Mouse (Mus musculus): ENCODE results near the gene Naa11. TPM values are rescaled to one million over a fixed set of nuclear protein-coding genes. Genes with fewer than 3 reads are reported as not detected.

The Naa11 gene
- polyA plus RNA-seq, 1 experiment from 2014 or later = not detected

DNA sequence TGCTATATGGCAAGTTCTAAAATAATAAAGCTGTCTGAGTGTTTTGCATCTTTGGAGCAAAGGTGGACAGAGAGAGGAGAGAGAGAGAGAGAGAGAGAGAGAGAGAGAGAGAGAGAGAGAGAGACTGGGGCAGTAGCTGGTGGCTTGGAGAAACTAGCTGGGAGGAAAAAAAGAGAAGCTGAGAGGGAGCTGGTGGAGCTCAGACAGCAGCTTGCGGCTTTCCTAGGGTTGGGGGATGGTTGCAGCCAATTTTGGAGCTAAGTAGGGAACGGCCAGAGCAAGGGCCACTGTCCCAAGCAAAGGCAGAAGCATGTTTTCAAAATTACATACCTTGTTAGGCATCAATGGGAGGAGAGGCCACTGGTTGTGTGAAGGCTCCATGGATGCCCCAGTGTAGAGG lies 36.0 kb downstream of the Naa11 start:
- 67% methylated on average over 2 of the region's 2 CpGs for WGBS
- no peak overlapping the region for H3K27ac ChIP-seq (ENCODE audit: low read length)
- H3K27me3 ChIP-seq (ENCODE audit: control insufficient read depth, insufficient read depth, low read depth, low read length) = no peaks in the 10 kb centered on the region
- H3K4me1 ChIP-seq (replicated peaks; ENCODE audit: control insufficient read depth, insufficient read depth, low read length) = no peaks in the 10 kb centered on the region
- H3K9ac ChIP-seq (ENCODE audit: low read length) = no peak overlapping the region
- no peak for ATAC-seq (ENCODE audit: low read depth)
- no peaks in the 10 kb centered on the region for H3K36me3 ChIP-seq (ENCODE audit: control insufficient read depth, insufficient read depth, low read length)
- no peaks in the 10 kb centered on the region for H3K9me3 ChIP-seq (ENCODE audit: control insufficient read depth, low read length)
- no peak overlapping the region for H3K4me2 ChIP-seq (ENCODE audit: low read depth, low read length)
- no peak overlapping the region for H3K4me3 ChIP-seq (ENCODE audit: low read length)

DNA sequence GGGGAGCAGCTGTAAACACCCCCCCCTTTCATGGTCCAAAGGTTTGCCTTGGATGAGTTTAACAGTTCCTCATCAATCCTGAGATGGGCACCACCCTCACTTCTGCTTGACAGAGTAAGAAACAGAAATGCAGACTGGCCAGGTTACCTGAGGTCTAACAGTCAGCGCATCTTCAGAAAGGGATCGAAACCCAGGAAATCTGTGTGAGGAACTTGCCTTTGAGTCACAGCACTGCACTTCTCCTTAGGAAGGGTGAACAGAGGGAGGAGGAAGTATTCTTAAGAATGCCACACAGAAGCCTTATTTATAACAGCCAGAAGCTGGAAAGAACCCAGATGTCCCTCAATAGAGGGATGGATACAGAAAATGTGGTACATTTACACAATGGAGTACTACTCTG lies 37.0 kb downstream of the Naa11 start:
- no peak for ATAC-seq (ENCODE audit: low read depth)

DNA sequence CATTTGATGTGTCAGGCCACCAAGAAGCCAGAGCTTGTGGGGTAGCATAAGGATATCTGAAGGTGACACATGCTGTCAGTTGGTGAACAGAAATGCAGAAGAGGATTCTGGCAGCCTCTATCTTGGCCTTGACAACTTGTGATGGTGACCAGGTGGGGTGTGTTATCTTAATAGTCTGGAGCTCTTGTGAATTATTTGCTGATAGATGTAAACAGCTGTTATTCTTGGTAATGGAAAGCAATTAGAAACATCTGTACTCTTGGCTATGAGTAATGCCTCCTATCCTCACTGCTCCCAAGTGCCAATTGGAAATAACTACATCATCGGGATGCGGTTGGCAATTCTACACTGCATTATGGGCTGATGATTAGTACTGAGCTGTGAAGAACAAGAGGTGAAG lies 43.4 kb downstream of the Naa11 start:
- Histone ChIP-seq H3K4me2 (ENCODE audit: low read depth, low read length) (no peak overlapping the region), H3K36me3 (ENCODE audit: control insufficient read depth, insufficient read depth, low read length) (no peaks in the 10 kb centered on the region), H3K9ac (ENCODE audit: low read length) (no peak overlapping the region), H3K9me3 (ENCODE audit: control insufficient read depth, low read length) (no peaks in the 10 kb centered on the region), H3K27me3 (ENCODE audit: control insufficient read depth, insufficient read depth, low read depth, low read length) (no peaks in the 10 kb centered on the region), H3K27ac (ENCODE audit: low read length) (no peak overlapping the region), H3K4me1 (replicated peaks; ENCODE audit: control insufficient read depth, insufficient read depth, low read length) (no peaks in the 10 kb centered on the region; the same call in 1 of the 2 replicates), H3K4me3 (ENCODE audit: low read length) (no peak overlapping the region)
- ATAC-seq (ENCODE audit: low read depth) = peak; percentile 94
- WGBS = 29% methylated on average over 2 of the region's 2 CpGs

More for the DNA sequence above, 37.0 kb downstream of the Naa11 start:
- Histone ChIP-seq H3K4me3 (ENCODE audit: low read length) (no peak overlapping the region), H3K36me3 (ENCODE audit: control insufficient read depth, insufficient read depth, low read length) (no peaks in the 10 kb centered on the region), H3K9ac (ENCODE audit: low read length) (no peak overlapping the region), H3K4me2 (ENCODE audit: low read depth, low read length) (no peak overlapping the region), H3K27ac (ENCODE audit: low read length) (no peak overlapping the region), H3K9me3 (ENCODE audit: control insufficient read depth, low read length) (no peaks in the 10 kb centered on the region), H3K4me1 (replicated peaks; ENCODE audit: control insufficient read depth, insufficient read depth, low read length) (no peaks in the 10 kb centered on the region), H3K27me3 (ENCODE audit: control insufficient read depth, insufficient read depth, low read depth, low read length) (no peaks in the 10 kb centered on the region)
- 95% methylated on average over 2 of the region's 2 CpGs for WGBS

DNA sequence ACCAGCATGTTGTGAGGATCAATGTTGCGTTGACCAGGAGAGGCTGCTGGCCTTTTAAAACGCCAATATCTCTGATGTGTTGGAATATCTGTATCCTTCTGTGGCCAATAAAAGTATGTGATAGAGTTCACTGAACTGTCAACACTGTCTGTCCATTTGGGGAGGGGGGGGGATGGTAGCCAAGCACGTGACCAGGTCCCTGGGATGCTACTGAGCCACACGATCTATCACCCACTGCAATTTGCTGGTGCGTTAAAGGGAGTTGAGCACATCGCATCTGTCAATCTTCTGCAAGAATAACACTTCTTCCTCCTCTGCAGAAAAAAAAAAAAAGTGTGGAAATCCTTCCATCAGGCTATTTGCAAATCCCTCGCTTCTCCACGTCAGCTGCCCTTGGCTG lies 43.9 kb downstream of the Naa11 start:
- ATAC-seq (ENCODE audit: low read depth) = peak; percentile 61

DNA sequence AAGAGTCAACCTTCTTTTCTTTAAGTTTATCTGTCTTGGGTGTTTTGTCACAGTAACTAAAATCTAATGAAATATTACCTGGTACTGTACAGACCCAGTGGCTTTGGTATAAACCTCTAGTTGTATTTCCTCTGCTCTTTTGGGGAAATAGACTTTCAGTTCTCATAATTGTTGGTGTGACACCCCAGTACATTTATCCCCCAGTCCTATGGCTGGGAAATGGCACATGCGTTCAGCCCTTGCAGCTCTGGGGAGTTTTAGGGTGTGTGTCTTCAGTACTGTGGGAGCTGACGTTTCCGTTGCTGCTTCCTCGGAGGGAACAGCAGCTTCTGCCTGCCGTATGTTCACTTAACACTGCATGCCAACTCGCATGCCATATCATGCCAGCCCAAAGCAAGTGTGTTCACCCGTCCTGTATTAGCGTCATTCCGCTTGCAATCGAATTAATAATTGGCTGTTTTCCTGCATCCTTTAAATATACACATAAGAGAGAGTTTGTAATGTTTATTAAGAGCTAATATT lies 46.4 kb downstream of the Naa11 start:
- Histone ChIP-seq H3K4me1 (replicated peaks; ENCODE audit: control insufficient read depth, insufficient read depth, low read length) (no peaks in the 10 kb centered on the region; the same call in 1 of the 2 replicates), H3K27ac (ENCODE audit: low read length) (no peak overlapping the region), H3K4me2 (ENCODE audit: low read depth, low read length) (no peak overlapping the region), H3K4me3 (ENCODE audit: low read length) (no peak overlapping the region), H3K27me3 (ENCODE audit: control insufficient read depth, insufficient read depth, low read depth, low read length) (no peaks in the 10 kb centered on the region), H3K9ac (ENCODE audit: low read length) (no peak overlapping the region), H3K9me3 (ENCODE audit: control insufficient read depth, low read length) (no peaks in the 10 kb centered on the region), H3K36me3 (ENCODE audit: control insufficient read depth, insufficient read depth, low read length) (no peaks in the 10 kb centered on the region)
- ATAC-seq (ENCODE audit: low read depth) = no peak
- 87% methylated on average over 10 of the region's 10 CpGs for WGBS

More for the DNA sequence above, 43.9 kb downstream of the Naa11 start:
- no peaks in the 10 kb centered on the region for H3K27me3 ChIP-seq (ENCODE audit: control insufficient read depth, insufficient read depth, low read depth, low read length)
- H3K4me2 ChIP-seq (ENCODE audit: low read depth, low read length) = 0 out of 2 replicates have a peak overlapping the region, but pooled peaks have one; percentile 3
- H3K9me3 ChIP-seq (ENCODE audit: control insufficient read depth, low read length) = no peaks in the 10 kb centered on the region
- no peak overlapping the region for H3K4me3 ChIP-seq (ENCODE audit: low read length)
- H3K9ac ChIP-seq (ENCODE audit: low read length) = no peak overlapping the region
- no peaks in the 10 kb centered on the region for H3K36me3 ChIP-seq (ENCODE audit: control insufficient read depth, insufficient read depth, low read length)
- H3K27ac ChIP-seq (ENCODE audit: low read length) = no peak overlapping the region
- no peaks in the 10 kb centered on the region; the same call in 1 of the 2 replicates for H3K4me1 ChIP-seq (replicated peaks; ENCODE audit: control insufficient read depth, insufficient read depth, low read length)
- WGBS = 49% methylated on average over 8 of the region's 8 CpGs

DNA sequence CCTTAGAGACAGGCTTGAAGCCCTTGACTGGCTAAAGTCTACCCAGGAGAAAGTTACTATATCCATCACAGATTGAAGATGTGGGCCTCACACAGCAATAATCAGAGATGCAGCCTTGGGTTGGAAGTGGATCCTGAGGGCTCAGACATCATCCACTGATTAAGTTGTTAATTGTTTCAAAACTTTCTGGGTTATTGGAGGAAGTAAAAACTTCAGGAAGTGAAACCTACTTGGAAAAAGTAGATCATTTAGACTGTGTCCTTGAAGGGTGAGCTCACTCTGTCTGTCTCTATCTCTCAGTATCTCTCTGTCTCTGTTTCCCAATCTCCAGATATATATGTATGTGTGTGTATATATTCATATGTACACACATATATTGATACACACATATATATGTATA lies 47.0 kb downstream of the Naa11 start:
- H3K9ac ChIP-seq (ENCODE audit: low read length) = no peak overlapping the region
- no peak for ATAC-seq (ENCODE audit: low read depth)
- H3K27ac ChIP-seq (ENCODE audit: low read length) = no peak overlapping the region
- no peak overlapping the region for H3K4me3 ChIP-seq (ENCODE audit: low read length)
- no peaks in the 10 kb centered on the region for H3K36me3 ChIP-seq (ENCODE audit: control insufficient read depth, insufficient read depth, low read length)
- no peaks in the 10 kb centered on the region for H3K9me3 ChIP-seq (ENCODE audit: control insufficient read depth, low read length)
- no peak overlapping the region for H3K4me2 ChIP-seq (ENCODE audit: low read depth, low read length)
- no peaks in the 10 kb centered on the region for H3K27me3 ChIP-seq (ENCODE audit: control insufficient read depth, insufficient read depth, low read depth, low read length)
- no peaks in the 10 kb centered on the region; the same call in 1 of the 2 replicates for H3K4me1 ChIP-seq (replicated peaks; ENCODE audit: control insufficient read depth, insufficient read depth, low read length)

DNA sequence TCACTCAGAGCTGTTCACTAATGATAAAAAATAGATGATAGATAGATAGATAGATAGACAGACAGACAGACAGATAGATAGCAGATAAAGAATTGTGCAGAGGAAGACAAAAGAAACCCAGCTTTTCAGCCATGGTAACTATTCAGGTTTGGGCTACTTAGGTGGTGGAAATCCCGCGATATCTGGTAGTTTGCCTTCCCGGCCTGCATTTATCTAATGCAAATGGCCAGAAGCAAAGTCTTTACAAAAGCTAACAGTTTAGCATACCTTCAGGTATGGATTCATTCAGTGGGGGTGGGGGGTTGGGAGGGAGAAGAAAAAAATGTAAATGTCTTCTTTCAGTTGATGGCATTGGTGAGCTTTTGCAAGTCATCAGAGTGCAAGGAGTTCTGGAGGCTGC lies 48.0 kb downstream of the Naa11 start:
- ATAC-seq (ENCODE audit: low read depth) = no peak
- no peak overlapping the region for H3K4me2 ChIP-seq (ENCODE audit: low read depth, low read length)
- 89% methylated on average over 3 of the region's 3 CpGs for WGBS
- no peak overlapping the region for H3K4me3 ChIP-seq (ENCODE audit: low read length)
- no peak overlapping the region for H3K27ac ChIP-seq (ENCODE audit: low read length)
- H3K4me1 ChIP-seq (replicated peaks; ENCODE audit: control insufficient read depth, insufficient read depth, low read length) = no peaks in the 10 kb centered on the region; the same call in 1 of the 2 replicates
- no peaks in the 10 kb centered on the region for H3K27me3 ChIP-seq (ENCODE audit: control insufficient read depth, insufficient read depth, low read depth, low read length)
- no peaks in the 10 kb centered on the region for H3K9me3 ChIP-seq (ENCODE audit: control insufficient read depth, low read length)
- H3K9ac ChIP-seq (ENCODE audit: low read length) = no peak overlapping the region
- no peaks in the 10 kb centered on the region for H3K36me3 ChIP-seq (ENCODE audit: control insufficient read depth, insufficient read depth, low read length)

DNA sequence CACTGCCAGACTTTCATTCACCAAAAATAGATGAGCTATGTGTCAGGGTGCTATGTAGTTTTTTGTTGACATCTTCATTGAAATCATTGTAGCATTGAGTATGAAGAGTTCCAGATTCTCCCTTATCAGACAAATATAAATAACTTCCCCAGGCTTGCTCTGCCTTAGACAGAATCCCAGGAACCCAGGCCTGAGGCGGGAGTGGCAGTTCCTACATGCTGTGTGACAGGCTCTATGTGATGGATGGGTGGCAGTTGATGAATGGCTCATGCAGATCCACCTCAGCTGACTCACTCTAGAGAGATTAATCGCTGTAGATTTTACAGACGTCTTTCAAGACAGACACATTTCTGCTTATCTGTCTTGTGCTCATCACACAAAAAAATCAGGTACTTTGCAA lies 57.4 kb downstream of the Naa11 start:
- ATAC-seq (ENCODE audit: low read depth) = no peak
- H3K36me3 ChIP-seq (ENCODE audit: control insufficient read depth, insufficient read depth, low read length) = no peaks in the 10 kb centered on the region
- WGBS = 32% methylated on average over 3 of the region's 3 CpGs

More for the DNA sequence above, 57.4 kb downstream of the Naa11 start:
- H3K9ac ChIP-seq (ENCODE audit: low read length) = no peak overlapping the region
- H3K4me1 ChIP-seq (replicated peaks; ENCODE audit: control insufficient read depth, insufficient read depth, low read length) = peaks cover 5% of the 10 kb centered on the region; the same call in 1 of the 2 replicates
- H3K27me3 ChIP-seq (ENCODE audit: control insufficient read depth, insufficient read depth, low read depth, low read length) = no peaks in the 10 kb centered on the region
- no peaks in the 10 kb centered on the region for H3K9me3 ChIP-seq (ENCODE audit: control insufficient read depth, low read length)
- no peak overlapping the region for H3K4me3 ChIP-seq (ENCODE audit: low read length)
- no peak overlapping the region for H3K4me2 ChIP-seq (ENCODE audit: low read depth, low read length)
- no peak overlapping the region for H3K27ac ChIP-seq (ENCODE audit: low read length)
